Mouse (Mus musculus) limb, embryonic 10.5 days (tissue): ENCODE results near the gene Neurog2. TPM values are rescaled to one million over a fixed set of nuclear protein-coding genes. Genes with fewer than 3 reads are reported as not detected.

Source experiments
- DNase-seq: peaks from one replicate; pipeline ENCODE4 v3.0.0-alpha.2; 2017; ENCODE audit warnings: low spot score
- H3K27ac ChIP-seq: fragments of 300-500 bp; sonication (generic); 2 replicates; pipeline ENCODE4 v1.5.1; 2016; ENCODE audit warnings: mild to moderate bottlenecking
- H3K27me3 ChIP-seq: fragments of 300-500 bp; sonication (generic); 2 replicates; pipeline ENCODE4 v1.6.1; 2016; ENCODE audit warnings: low read depth, mild to moderate bottlenecking; ENCODE audit not compliant: poor library complexity, severe bottlenecking
- H3K36me3 ChIP-seq: fragments of 300-500 bp; sonication (generic); 2 replicates; pipeline ENCODE4 v1.6.1; 2016; ENCODE audit warnings: mild to moderate bottlenecking, moderate library complexity
- H3K4me1 ChIP-seq: fragments of 300-500 bp; sonication (generic); 2 replicates; pipeline ENCODE4 v1.6.1; 2016
- H3K4me3 ChIP-seq: fragments of 300-500 bp; sonication (generic); 2 replicates; pipeline ENCODE4 v1.5.1; 2016; ENCODE audit warnings: mild to moderate bottlenecking, moderate library complexity
- H3K9me3 ChIP-seq: fragments of 300-500 bp; sonication (generic); replicated peaks from 2 replicates; pipeline ENCODE4 v1.6.1; 2016; ENCODE audit warnings: mild to moderate bottlenecking
- WGBS: fragments of 180-500 bp; shearing (Covaris S2); methylation state at CpG from one replicate; pipeline ENCODE4 v1.1.7; 2016; 5-methylcytosine and 5-hydroxymethylcytosine counted together
- polyA plus RNA-seq: library from polyadenylated mRNA; unstranded; fragments of >200 nt; fragmentation: Nextera tagmentation; extraction: Ambion mirVana; gene quantifications from 2 replicates; pipeline ENCODE4 v1.2.1, GENCODE M21; 2016

Neurog2 gene
- polyA plus RNA-seq, result 0.13 TPM in 1 of 2 replicates, not detected in the other

DNA sequence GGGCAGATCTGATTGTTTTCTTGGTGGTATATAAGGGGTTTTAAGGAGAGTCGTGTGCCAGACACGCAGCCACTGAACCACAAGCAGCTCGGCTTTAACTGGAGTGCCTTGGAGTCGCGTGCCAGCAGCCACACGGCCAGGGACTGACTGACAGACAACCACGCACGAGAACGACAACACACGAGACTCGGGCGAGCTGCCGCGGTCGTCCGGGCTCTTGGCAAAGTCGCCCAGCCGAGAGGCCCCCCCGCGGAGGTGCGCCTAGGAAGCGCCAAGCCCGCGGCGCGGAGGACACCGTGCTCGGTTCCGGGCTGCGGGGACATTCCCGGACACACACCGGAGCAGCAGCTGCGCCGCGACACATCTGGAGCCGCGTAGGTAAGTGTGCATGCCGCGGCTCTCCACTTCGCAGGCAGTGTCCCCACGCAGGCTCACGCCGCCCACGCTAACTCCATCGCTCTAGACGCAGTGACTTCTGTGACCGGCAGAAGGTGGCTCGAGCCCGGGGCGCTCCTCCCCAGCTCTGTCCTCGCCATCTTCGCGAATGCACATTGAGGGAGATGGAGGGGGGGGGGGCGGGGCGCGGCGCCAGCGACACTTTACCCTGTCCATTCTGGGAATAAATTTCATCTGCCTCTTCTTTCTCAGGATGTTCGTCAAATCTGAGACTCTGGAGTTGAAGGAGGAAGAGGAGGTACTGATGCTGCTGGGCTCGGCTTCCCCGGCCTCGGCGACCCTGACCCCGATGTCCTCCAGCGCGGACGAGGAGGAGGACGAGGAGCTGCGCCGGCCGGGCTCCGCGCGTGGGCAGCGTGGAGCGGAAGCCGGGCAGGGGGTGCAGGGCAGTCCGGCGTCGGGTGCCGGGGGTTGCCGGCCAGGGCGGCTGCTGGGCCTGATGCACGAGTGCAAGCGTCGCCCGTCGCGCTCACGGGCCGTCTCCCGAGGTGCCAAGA, at the start of gene Neurog2:
Gene Neurog2, plus strand, starts transcription at position 56 of the 953 bp plus-strand sequence.
- peak; percentile 68 for DNase-seq
- H3K27ac ChIP-seq, result no peak within 1 kb of the TSS
- no peaks in the 10 kb centered on the region for H3K9me3 ChIP-seq
- peak within 1 kb of the TSS; percentile 49 for H3K4me3 ChIP-seq
- H3K36me3 ChIP-seq, result no peaks in the 10 kb centered on the region
- peaks cover 25% of the 10 kb centered on the region for H3K4me1 ChIP-seq
- WGBS, result under 1% methylated on average over 87 of the region's 92 CpGs
- H3K27me3 ChIP-seq, result peaks cover 100% of the 10 kb centered on the region

DNA sequence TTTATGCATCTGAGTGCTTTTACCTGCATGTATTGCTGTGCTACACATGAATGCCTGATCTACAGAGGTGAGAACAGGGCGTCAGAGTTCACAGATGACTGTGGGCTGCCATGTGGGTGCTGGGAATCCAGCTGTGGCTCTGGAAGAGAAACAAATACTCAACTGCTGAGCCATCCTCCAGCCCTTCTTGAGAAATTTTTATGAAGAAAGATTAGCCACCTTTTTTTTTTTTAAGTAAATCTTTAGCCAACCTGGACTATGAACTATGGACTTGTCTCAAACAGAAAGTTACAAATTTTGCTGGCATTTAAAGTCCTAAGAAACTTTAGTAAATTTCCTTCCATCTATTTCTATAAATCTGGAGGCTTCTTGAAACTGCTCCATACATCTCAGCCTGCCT, 35.8 kb upstream of the Neurog2 start:
- DNase-seq, result no peak
- no peaks in the 10 kb centered on the region for H3K9me3 ChIP-seq
- H3K36me3 ChIP-seq, result peaks cover 82% of the 10 kb centered on the region
- no peaks in the 10 kb centered on the region for H3K27me3 ChIP-seq
- WGBS, result 84% methylated on average over 1 of the region's 1 CpGs
- H3K4me1 ChIP-seq, result no peaks in the 10 kb centered on the region
- H3K27ac ChIP-seq, result no peak overlapping the region
- H3K4me3 ChIP-seq, result no peak overlapping the region

DNA sequence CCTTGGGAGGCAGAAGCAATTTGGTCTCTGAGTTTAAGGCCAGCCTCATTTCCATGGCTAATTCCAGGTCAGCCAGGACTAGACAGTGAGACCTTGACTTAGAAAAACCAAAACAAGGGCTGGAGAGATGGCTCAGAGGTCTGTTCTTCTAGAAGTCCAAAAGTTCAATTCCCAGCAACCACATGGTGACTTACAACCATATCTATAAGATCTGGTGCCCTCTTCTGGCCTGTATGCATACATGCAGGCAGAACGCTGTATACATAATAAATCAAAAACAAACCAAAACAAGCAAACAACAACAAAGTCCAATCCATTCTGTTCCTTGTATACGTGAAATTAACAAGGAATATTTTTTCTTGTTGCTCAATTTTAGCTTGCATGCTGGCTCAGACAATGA, 24.8 kb upstream of the Neurog2 start:
- 95% methylated on average over 2 of the region's 2 CpGs for WGBS
- Histone ChIP-seq H3K4me1 (no peaks in the 10 kb centered on the region), H3K36me3 (peaks cover 85% of the 10 kb centered on the region), H3K9me3 (no peaks in the 10 kb centered on the region), H3K27me3 (no peaks in the 10 kb centered on the region), H3K27ac (no peak overlapping the region), H3K4me3 (no peak overlapping the region)
- no peak for DNase-seq

DNA sequence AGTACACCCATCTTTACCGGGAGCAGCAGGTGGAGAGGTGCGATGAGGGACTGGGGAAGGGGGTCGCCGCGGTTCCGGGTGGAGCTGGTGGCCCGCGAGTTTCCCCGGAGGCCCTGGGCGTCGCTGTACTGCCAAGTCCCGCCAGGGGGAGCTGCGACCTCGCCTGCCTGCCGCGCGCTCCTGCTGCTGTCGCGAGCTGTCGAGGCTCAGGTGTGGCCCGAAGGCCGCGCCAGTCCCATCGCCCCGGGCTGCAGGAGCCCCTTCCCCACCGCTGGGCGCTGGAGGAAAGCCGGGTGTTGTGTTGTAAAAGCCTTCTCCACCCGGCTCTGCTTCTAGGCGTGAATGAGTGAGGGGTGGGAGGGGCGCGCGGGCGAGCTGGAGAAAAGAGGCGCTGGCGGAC, 7.6 kb upstream of the Neurog2 start:
- peak; percentile 90 for DNase-seq
- H3K27ac ChIP-seq, result no peak overlapping the region
- WGBS, result under 1% methylated on average over 36 of the region's 36 CpGs

DNA sequence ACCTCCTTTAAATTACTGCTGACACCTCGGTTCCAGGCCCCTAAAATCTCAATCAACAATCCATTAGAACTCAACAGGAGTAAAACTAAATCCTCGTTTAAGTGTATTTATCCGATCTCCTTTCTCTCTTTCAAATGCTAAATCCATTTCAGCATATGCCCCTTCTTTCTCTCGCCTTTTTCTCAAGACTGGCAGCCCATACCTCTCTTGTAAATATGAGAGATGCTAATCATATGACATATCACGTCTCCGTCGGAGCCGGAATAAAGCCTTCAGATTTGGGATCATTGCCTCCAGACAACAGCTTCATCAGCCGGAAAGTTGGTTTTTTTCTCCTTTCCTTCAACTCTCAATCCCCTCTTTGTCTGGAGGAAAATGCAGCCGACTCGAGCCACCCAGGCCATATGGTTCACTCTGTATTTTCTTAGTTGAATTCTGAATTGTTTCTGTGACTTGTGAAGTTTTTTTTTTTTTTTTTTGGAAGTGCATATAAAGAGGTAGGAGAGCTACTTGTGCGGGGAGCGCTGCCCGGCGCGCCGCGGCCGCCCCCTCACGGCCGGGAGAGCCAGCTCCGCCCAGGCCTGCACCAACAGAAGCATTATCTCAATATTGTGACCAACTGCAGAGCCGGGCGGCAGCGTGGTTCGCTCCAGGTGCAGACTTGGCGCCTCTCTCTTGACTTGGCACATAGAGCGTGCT, 7.1 kb upstream of the Neurog2 start:
- no peaks in the 10 kb centered on the region for H3K9me3 ChIP-seq
- under 1% methylated on average over 28 of the region's 28 CpGs for whole genome bisulfite sequencing
- peaks cover 81% of the 10 kb centered on the region for H3K27me3 ChIP-seq
- DNase-seq, result peak; percentile 56
- H3K36me3 ChIP-seq, result no peaks in the 10 kb centered on the region
- peak overlapping the region; percentile 40 for H3K4me3 ChIP-seq
- H3K27ac ChIP-seq, result no peak overlapping the region
- H3K4me1 ChIP-seq, result peaks cover 16% of the 10 kb centered on the region

More for the DNA sequence above, 7.6 kb upstream of the Neurog2 start:
- H3K4me3 ChIP-seq, result peak overlapping the region; percentile 40
- peaks cover 76% of the 10 kb centered on the region for H3K27me3 ChIP-seq
- no peaks in the 10 kb centered on the region for H3K36me3 ChIP-seq
- peaks cover 16% of the 10 kb centered on the region for H3K4me1 ChIP-seq
- no peaks in the 10 kb centered on the region for H3K9me3 ChIP-seq

DNA sequence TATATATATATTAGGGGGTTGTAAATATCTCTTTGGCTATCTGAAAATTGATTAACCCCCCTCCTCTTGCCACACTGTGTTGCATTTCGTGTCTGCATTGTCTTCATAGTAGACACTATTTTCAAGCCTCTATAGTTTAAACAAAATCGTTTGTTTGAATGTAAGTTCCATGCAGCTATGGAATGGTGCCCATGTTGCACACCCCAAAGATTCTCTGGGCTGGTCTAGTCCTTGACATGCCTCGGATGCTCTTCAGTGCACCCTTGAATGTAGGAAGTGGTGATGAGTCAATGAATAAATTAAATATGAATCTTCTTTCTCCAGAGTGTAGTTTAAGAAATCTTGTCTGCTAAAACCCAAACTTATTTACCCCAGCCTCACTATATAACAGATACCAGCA, 6.4 kb upstream of the Neurog2 start:
- Histone ChIP-seq H3K4me1 (peaks cover 16% of the 10 kb centered on the region), H3K9me3 (no peaks in the 10 kb centered on the region), H3K4me3 (no peak overlapping the region), H3K27me3 (peaks cover 88% of the 10 kb centered on the region), H3K36me3 (no peaks in the 10 kb centered on the region), H3K27ac (no peak overlapping the region)
- DNase-seq, result no peak
- WGBS, result 5% methylated on average over 3 of the region's 3 CpGs

DNA sequence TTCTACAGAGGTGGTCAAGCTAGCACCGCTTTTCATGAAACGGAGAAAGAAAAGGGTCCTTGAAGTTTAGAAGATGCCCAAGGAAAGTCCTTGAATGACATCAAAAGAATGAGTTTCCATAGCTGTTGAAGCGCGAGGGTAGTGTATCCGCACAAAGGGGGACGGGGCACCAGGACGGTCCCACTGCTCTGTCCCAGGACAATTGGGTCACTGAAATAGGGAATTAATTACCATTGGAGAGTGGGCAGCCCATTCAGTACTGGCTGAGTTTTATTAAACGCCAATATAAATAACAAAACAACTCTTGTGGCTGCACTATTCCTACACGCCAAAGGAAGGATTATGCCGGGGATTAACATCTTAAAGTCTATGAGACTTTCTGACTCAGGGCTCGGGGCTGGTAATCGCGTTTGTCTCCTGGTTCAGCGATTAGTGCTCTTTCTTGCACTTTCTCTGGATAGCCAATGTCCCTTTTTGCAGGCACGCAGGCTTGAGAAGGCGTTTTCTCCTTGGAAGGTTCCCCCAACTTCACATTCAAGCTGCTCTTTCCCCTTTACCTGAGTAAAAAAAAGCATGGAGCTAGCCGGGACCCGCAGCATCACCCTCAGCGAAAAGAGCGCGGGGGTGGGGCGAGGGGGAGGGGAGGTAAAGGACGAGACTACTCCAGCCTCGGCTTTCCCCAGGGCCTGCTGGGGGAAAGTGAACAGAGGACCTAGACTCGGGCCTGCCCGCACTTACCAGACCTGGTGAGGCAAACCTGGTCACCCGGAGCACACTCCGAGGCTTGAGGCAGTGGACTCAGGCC, 5.6 kb upstream of the Neurog2 start:
- WGBS, result under 1% methylated on average over 28 of the region's 28 CpGs
- DNase-seq, result peak; percentile 59
- Histone ChIP-seq H3K4me1 (peaks cover 18% of the 10 kb centered on the region), H3K9me3 (no peaks in the 10 kb centered on the region), H3K27ac (no peak overlapping the region), H3K4me3 (no peak overlapping the region), H3K36me3 (no peaks in the 10 kb centered on the region), H3K27me3 (peaks cover 96% of the 10 kb centered on the region)

DNA sequence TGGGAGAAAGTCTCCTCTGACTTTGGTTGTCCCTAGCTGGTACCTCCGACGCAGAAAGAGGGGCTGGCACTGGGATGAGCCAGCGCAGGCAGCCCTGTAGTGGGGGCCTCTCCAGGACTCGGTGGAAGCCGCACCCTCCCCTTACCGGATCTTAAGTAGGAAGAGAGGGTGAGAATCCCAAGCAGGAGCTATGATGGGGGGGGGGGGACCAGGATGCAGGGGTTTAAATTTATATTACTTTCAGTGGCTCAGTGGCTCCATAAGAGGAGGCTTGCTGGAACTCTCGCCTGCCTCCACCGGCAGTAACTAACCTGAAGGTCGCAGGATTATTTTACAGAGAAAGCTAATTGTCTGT, 5.0 kb upstream of the Neurog2 start:
- Histone ChIP-seq H3K27me3 (peaks cover 100% of the 10 kb centered on the region), H3K9me3 (no peaks in the 10 kb centered on the region), H3K4me1 (peaks cover 24% of the 10 kb centered on the region), H3K27ac (no peak overlapping the region), H3K36me3 (no peaks in the 10 kb centered on the region), H3K4me3 (no peak overlapping the region; the same call in 1 of the 2 replicates)
- 0% methylated on average over 9 of the region's 9 CpGs for WGBS
- peak; percentile 62 for DNase-seq

DNA sequence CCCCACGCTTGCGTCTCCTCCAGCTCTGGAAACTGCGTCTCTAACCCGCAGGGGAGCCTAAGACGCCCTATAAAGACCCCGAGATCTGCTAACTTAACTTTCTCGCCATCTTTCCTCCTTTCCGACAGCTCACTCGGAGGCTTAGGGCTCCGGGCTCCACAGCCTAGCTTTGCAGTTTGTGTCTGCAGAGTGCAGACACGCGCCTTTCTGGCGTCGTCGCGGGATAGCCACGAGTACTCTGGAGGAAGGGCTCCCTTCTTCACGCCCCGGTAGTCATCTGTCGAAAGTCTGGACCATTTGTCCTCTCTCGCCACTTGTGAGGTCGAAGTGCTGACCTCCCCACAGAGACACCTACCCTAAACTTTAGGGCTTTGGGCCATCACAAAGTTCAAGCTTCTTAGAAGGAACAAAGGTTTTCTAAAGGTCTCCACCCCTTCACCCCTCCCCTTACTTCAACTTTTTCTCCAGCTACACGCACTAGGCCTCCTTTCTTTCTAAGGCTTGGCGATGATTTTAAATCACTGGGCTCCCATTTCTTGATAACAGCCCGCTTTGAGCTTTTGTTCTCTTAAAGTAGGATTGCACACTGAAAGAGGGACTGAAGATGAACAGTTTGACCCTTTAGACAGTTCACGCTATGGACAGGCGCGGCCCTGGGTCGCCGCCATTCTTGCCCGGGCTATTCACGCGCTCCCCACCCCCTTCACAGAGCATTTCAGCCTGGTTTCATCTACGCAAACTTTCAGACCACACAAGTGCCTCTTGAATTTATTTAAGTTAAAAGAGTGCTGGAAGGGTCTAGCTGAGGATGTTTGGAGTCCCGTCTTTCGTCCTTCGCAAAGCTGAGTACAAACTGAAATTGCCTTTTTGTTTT, 4.4 kb upstream of the Neurog2 start:
- peak; percentile 52 for DNase-seq
- Histone ChIP-seq H3K4me3 (no peak overlapping the region; the same call in 1 of the 2 replicates), H3K4me1 (peaks cover 30% of the 10 kb centered on the region), H3K27me3 (peaks cover 100% of the 10 kb centered on the region), H3K36me3 (no peaks in the 10 kb centered on the region), H3K9me3 (no peaks in the 10 kb centered on the region), H3K27ac (no peak overlapping the region)
- WGBS, result under 1% methylated on average over 37 of the region's 37 CpGs

DNA sequence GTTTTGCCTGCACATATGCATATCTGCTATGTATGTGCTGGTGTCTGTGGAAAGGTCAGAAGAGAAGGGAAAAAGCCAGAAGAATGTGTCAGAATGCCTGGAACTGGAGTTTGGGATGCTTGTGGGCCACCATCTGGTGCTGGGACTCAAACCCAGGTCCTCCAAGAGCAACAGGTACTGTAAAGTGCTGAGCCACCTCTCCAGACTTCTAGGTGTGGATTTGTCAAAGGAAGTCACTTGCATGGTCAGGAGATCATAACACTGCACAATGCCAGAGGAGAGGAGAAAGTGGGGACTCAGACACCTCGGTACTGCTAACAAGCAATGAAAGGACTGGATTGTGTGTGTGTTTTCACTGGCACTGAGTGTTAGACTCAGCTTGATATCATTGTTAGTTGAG, 2.7 kb upstream of the Neurog2 start:
- Histone ChIP-seq H3K36me3 (no peaks in the 10 kb centered on the region), H3K27me3 (peaks cover 100% of the 10 kb centered on the region), H3K4me3 (no peak overlapping the region), H3K4me1 (peaks cover 40% of the 10 kb centered on the region), H3K9me3 (no peaks in the 10 kb centered on the region), H3K27ac (no peak overlapping the region)
- WGBS, result 7% methylated on average over 1 of the region's 1 CpGs
- DNase-seq, result peak; percentile 40

DNA sequence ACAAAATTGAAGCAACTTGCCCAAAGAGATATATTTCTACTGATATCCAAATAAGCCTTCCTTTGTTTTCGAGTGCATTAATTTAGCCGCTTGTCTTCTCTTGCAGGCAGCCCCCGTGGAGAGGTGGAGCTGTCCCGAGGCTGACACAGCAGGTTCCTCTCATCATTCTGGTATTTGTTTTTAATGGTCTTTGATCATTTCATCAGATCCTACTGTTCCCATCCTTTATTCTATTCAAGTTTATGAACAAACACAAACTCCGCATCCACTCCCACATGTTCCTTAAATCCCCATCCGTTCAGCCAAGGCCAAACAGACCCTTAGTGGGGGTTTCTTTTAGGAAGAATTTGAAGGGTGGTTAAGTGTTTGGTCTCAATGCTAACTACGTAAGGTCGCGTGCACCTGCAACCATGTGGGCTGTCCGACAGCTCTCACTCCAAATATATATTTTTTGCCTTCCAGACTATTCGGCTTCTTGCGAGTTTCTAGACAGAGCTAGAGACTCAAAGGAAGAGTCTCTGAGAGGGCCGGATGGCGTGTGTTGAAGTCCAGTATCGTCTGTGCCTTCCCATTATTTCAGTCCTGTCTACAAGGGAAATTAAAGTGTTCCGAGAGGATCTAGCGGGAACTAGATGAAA, 2.1 kb upstream of the Neurog2 start:
- WGBS, result 4% methylated on average over 17 of the region's 17 CpGs
- no peak overlapping the region for H3K27ac ChIP-seq
- H3K4me3 ChIP-seq, result no peak overlapping the region
- no peaks in the 10 kb centered on the region for H3K36me3 ChIP-seq
- peaks cover 100% of the 10 kb centered on the region for H3K27me3 ChIP-seq
- peaks cover 35% of the 10 kb centered on the region for H3K4me1 ChIP-seq
- H3K9me3 ChIP-seq, result no peaks in the 10 kb centered on the region
- no peak for DNase-seq
